Mouse (Mus musculus) layer of hippocampus, adult 18-20 months (tissue): ENCODE measurements around the gene Gm21764. TPM values are rescaled to one million over a fixed set of nuclear protein-coding genes. Genes with fewer than 3 reads are reported as not detected.
"Not testable (repeated sequence)": the region's sequence is repeated elsewhere in the genome, so short reads cannot be mapped to it uniquely, and the experiment has no call there.

ENCODE experiments used
- DNase-seq, 2 experiments: peaks; one replicate each; pipeline ENCODE4 v3.0.0; 2022; ENCODE audit warnings: low spot score in 2 of 2
- long read RNA-seq: library from polyadenylated mRNA; stranded (forward); transcript quantifications from one replicate; pipeline ENCODE4 v2.0.0, GENCODE M21; 2021
- total RNA-seq, 2 experiments: library from RNA; stranded (reverse); gene quantifications; 2 replicates each; pipeline ENCODE4 v1.2.3; 2021

The Gm21764 gene
- not detected for total RNA-seq
- long read RNA-seq, result 0 reads

- DNase-seq, result not testable (repeated sequence)
Measured at GRCm38 (mm10) chrY:18061712-18062111, at the start of gene Gm21764. Gene Gm21764, minus strand, starts transcription at chrY:18061812.

- DNase-seq, result not testable (repeated sequence)
Measured at GRCm38 (mm10) chrY:18088816-18089215, 27.2 kb upstream of the Gm21764 start, which contains the start of gene Ssty1. Gene Ssty1, plus strand, starts transcription at chrY:18089116.

Other genes with a start within 250 kb of the Gm21764 start
- not detected for gene Gm21904, start 215.5 kb downstream of the Gm21764 start, total RNA-seq
- not detected for gene Gm20772, start 187.1 kb downstream of the Gm21764 start, total RNA-seq
- gene Gm20831, start 187.1 kb downstream of the Gm21764 start, total RNA-seq, result not detected
- gene Srsy, start 124.5 kb downstream of the Gm21764 start, total RNA-seq, result not detected
- gene Ssty1, start 27.3 kb upstream of the Gm21764 start, total RNA-seq, result not detected